Mouse (Mus musculus) lung, adult 2 months (tissue): Measurements from ENCODE around the gene Dock4.

Experiments
- CTCF ChIP-seq: fragments of 200-500 bp; IDR thresholded peaks from 2 replicates; pipeline ENCODE4 v1.5.1; 2011; ENCODE audit warnings: mild to moderate bottlenecking, low read length, control low read depth; ENCODE audit not compliant: insufficient read depth
- POLR2A ChIP-seq: fragments of 200-500 bp; IDR thresholded peaks from 2 replicates; pipeline ENCODE4 v1.6.1; 2011; ENCODE audit warnings: low read depth, mild to moderate bottlenecking, control low read depth, low read length, borderline replicate concordance; ENCODE audit errors: extremely low read depth

DNA sequence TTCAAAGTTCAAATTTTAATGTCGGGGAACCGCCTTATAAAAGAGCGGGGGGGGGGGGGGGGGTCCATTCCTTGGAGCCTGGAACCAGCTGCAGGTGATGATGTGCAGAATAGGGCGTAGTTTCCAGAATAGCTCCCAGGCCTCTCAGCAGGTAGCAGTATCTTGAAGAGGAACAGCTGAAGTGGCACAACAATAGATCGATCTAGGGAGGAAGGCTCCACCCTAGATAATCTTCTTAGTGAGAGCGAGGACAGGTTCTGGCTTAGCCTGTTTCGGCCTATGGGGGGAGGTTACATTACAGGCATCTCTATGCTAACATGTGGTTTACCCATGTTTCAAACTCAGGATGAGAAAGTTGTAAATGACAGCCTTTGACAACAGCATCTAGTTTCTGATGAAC is 411.7 kb downstream of the Dock4 start:
- TF ChIP-seq POLR2A (no peak), CTCF (no peak)
